Mouse (Mus musculus) bone marrow, adult 2 months (tissue): ENCODE results near the gene Smarca4.

Experiments used
- CTCF ChIP-seq: fragments of 200-500 bp; IDR thresholded peaks from 2 replicates; pipeline ENCODE4 v1.5.1; 2011; ENCODE audit warnings: low read length, control low read depth; ENCODE audit not compliant: control insufficient read depth, insufficient read depth
- POLR2A ChIP-seq: fragments of 200-500 bp; IDR thresholded peaks from 2 replicates; pipeline ENCODE4 v1.6.1; 2011; ENCODE audit warnings: low read depth, mild to moderate bottlenecking, control low read depth, low read length, borderline replicate concordance; ENCODE audit not compliant: control insufficient read depth

DNA sequence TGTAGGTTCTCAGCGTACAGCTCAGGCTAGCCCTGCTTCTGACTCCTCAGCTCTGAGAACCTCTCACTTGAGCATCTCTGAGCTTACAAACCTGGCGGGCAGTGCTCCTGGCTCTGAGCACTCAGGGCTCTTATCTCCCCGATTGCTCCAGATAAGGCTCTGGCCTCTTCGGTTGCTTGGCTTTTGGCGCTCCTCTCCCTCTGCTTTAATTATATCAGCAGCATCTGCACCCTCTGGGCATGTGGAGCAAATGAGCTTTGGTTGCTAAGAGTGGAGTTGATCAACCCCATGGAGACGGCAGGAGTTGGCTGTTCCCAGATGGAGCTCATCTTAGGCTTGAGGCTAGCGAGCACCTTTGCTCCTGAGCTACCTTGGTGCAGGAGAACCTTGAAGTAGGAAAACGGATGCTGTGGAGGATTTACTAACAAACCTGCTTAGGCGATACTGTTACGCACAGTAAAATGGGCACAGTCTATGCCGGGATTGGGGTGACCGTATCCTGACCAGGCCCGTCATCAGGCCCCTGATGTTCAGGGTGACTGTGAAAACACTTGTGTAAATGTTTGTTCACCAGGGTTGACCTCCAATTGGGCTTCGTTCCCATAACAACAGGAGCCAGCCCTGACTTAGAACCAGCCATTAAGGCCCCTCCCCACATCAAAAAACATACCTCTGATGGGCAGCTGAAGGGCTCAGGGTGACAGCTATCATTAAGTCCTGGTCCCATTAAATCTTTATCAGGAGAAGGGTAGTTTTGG is 110.4 kb downstream of the Smarca4 start:
- TF ChIP-seq CTCF (no peak), POLR2A (no peak)
